Mouse (Mus musculus): Measurements from ENCODE around the gene Prl7b1. TPM values are rescaled to one million over a fixed set of nuclear protein-coding genes. Genes with fewer than 3 reads are reported as not detected.

The Prl7b1 gene
- total RNA-seq (2017): not detected in 3 replicates

DNA sequence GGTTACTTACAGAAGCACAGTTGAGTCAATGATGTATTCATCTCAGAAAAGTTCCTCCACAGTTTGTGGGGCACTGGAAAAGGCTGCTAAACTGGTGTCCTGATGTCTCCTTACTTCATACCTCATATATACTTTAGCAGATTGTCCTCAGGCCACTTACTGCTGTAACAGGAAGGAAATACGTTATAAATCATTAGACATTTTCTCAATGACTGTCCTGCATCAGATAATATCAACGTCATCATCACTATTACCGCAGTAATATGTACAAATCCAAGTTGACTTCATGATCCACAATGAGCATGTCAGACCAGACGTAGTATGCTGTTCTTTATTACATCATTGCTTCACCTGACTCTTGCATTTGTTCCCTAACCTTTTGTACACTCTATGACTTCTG, at the start of gene Prl7b1:
TSS of gene Prl7b1 (minus strand) at position 101 of the 400 bp plus-strand sequence.
- no peak for ATAC-seq (replicated peaks; ENCODE audit: insufficient number of reproducible peaks, low FRiP score, low TSS enrichment, poor library complexity, severe bottlenecking)

DNA sequence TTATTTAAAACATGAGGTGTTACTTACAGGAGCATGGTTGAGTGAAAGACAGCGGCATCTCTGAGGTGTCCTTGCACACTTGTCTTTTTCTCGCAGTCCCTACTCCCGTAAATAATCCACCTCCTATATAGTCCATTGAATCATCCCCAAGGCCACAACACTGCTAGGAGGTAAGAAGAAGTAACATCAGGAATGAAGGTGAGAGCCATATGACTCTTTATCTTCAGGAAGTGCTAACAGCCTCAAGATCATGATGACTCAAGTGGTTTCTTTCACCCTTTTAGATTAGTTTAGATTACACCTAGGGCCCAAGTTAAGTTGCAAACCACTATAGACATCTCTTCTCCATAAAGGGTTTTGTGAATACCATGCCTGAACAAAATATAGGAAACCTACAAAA, 32.0 kb upstream of the Prl7b1 start, which contains the start of gene Prl7a1:
TSS of gene Prl7a1 (minus strand) at position 101 of the 400 bp plus-strand sequence.
- no peak for ATAC-seq (replicated peaks; ENCODE audit: insufficient number of reproducible peaks, low FRiP score, low TSS enrichment, poor library complexity, severe bottlenecking)

DNA sequence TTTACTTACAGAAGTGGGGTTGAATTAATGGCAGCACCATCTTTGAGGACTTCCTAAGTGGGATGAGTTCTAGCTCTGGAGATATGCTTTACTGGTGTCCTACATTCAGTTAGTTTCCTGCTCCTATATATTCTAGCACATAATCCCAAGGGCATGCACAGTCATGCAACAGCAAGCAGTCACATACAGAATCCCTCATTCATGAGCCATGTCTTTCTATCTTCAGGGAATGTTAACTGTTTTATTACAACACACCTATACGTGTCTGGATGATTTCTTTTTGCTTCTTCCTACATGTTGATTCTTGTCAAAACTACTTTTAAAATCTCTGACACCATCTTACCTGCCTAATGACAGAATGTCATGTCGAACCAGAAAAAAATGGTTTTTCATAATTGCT, 28.3 kb downstream of the Prl7b1 start, which contains the start of gene Prl8a1:
TSS of gene Prl8a1 (minus strand) at position 101 of the 400 bp plus-strand sequence.
- no peak for ATAC-seq (replicated peaks; ENCODE audit: insufficient number of reproducible peaks, low FRiP score, low TSS enrichment, poor library complexity, severe bottlenecking)

DNA sequence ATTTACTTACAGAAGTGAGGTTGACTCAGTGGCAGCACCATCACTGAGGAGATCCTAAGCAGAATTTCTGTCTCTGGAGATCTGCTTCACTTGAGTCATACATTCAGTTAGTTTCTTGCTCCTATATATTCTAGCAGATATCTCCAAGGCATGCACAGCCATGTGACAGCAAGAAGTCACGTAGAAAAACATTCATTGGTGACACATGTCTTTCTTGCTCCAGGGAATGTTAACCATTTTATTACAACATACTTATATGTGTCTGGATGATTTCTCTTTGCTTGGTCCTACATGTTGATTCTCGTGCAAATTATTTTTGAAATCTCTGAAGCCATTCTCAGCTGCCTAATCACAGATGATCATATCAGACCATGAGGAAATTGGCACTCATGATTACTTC, 45.9 kb downstream of the Prl7b1 start, which contains the start of gene Prl8a9:
TSS of gene Prl8a9 (minus strand) at position 101 of the 400 bp plus-strand sequence.
- ATAC-seq (replicated peaks; ENCODE audit: insufficient number of reproducible peaks, low FRiP score, low TSS enrichment, poor library complexity, severe bottlenecking): no peak

DNA sequence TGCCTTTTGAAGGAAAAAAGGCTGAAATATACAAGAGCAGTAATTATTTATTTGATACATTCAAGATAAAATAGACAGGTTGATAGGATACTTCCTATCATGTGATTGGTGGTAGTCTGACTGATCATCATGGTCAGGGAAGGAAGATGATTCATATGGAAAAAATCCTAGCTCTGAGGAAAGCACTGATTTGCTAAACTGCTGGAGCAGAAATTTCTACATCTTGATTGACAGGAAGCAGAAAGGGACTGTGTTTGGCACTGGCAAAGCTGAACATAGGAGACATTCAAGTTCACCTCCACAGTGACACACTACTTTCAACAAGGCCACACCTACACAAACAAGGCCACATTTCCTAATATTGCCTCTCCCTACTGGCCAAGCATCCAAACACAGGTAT, 57.0 kb downstream of the Prl7b1 start:
- no peak for ATAC-seq (replicated peaks; ENCODE audit: insufficient number of reproducible peaks, low FRiP score, low TSS enrichment, poor library complexity, severe bottlenecking)

Other genes starting within 250 kb of the Prl7b1 start
- not detected in 3 replicates for gene Prl2b1, start 219.7 kb downstream of the Prl7b1 start, total RNA-seq (2017)
- gene Prl8a6, start 171.9 kb downstream of the Prl7b1 start, total RNA-seq (2017): not detected in 3 replicates
- gene Prl8a8, start 97.4 kb downstream of the Prl7b1 start, total RNA-seq (2017): not detected in 3 replicates
- gene Prl8a9, start 46.0 kb downstream of the Prl7b1 start, total RNA-seq (2017): not detected in 3 replicates
- not detected in 3 replicates for gene Prl8a1, start 28.4 kb downstream of the Prl7b1 start, total RNA-seq (2017)
- not detected in 3 replicates for gene Prl7a1, start 31.9 kb upstream of the Prl7b1 start, total RNA-seq (2017)
- not detected in 3 replicates for gene Prl7a2, start 57.5 kb upstream of the Prl7b1 start, total RNA-seq (2017)
- not detected in 3 replicates for gene Prl7d1, start 106.2 kb upstream of the Prl7b1 start, total RNA-seq (2017)
- not detected in 3 replicates for gene Prl7c1, start 170.2 kb upstream of the Prl7b1 start, total RNA-seq (2017)
- not detected in 3 replicates for gene Prl2a1, start 191.1 kb upstream of the Prl7b1 start, total RNA-seq (2017)
- gene Prl2c1, start 238.8 kb upstream of the Prl7b1 start, total RNA-seq (2017): not detected in 3 replicates

All from monocyte, adult 5-6 weeks (primary cell).